Mouse (Mus musculus) embryonic fibroblast, embryonic 13.5 days (primary cell): ENCODE results near the gene Cotl1.

Source experiments
- CTCF ChIP-seq: IDR thresholded peaks from 2 replicates; pipeline ENCODE4 v1.5.1; 2011; ENCODE audit warnings: mild to moderate bottlenecking, control low read depth, low read length, moderate library complexity, borderline replicate concordance; ENCODE audit not compliant: insufficient read depth
- POLR2A ChIP-seq: IDR thresholded peaks from 2 replicates; pipeline ENCODE4 v1.6.1; 2011; ENCODE audit warnings: low read depth, mild to moderate bottlenecking, control low read depth, low read length, moderate library complexity

- TF ChIP-seq CTCF (no peak), POLR2A (no peak)
These were observed 41.6 kb upstream of the Cotl1 start for GRCm38 (mm10) chr8:119881917-119882316.
